Mouse (Mus musculus): ENCODE measurements around the gene Oprd1. TPM values are rescaled to one million over a fixed set of nuclear protein-coding genes. Genes with fewer than 3 reads are reported as not detected.
A peak's percentile ranks its signal among the peaks of the same experiment; 100 is the strongest.

The Oprd1 gene
- polyA plus RNA-seq, 1 experiment from 2014 or later, result 0.05 TPM

- ATAC-seq (ENCODE audit: low read depth), result peak; percentile 66
- peak; percentile 92 for DNase-seq
- Histone ChIP-seq H3K27ac (peak overlapping the region; percentile 100), H3K9me3 (replicated peaks) (no peaks in the 10 kb centered on the region), H3K36me3 (peaks cover 8% of the 10 kb centered on the region), H3K9ac (peak overlapping the region; percentile 92), H3K27me3 (no peaks in the 10 kb centered on the region), H3K4me2 (peak overlapping the region; percentile 98), H3K4me1 (replicated peaks) (peaks cover 62% of the 10 kb centered on the region), H3K4me3 (replicated peaks) (peak overlapping the region; percentile 99)
- 7% methylated on average over 7 of the region's 7 CpGs for WGBS (ENCODE audit: insufficient replicate concordance)
These were observed 66.8 kb downstream of the Oprd1 start for GRCm38 (mm10) chr4:132077445-132077844.

GRCm38 (mm10) chr4:132076480-132077405 is 67.5 kb downstream of the Oprd1 start:
- H3K4me1 ChIP-seq (replicated peaks), result peaks cover 69% of the 10 kb centered on the region

GRCm38 (mm10) chr4:132075796-132076195 is 68.5 kb downstream of the Oprd1 start:
- peaks cover 78% of the 10 kb centered on the region for H3K4me1 ChIP-seq (replicated peaks)
- H3K9me3 ChIP-seq (replicated peaks), result no peaks in the 10 kb centered on the region
- peaks cover 25% of the 10 kb centered on the region for H3K36me3 ChIP-seq
- peak overlapping the region; percentile 98 for H3K4me2 ChIP-seq
- H3K27me3 ChIP-seq, result no peaks in the 10 kb centered on the region
- DNase-seq, result no peak
- peak overlapping the region; percentile 99 for H3K4me3 ChIP-seq (replicated peaks)
- H3K9ac ChIP-seq, result peak overlapping the region; percentile 92
- no peak for ATAC-seq (ENCODE audit: low read depth)
- peak overlapping the region; percentile 100 for H3K27ac ChIP-seq
- 22% methylated on average over 1 of the region's 1 CpGs for WGBS (ENCODE audit: insufficient replicate concordance)

More at GRCm38 (mm10) chr4:132076480-132077405, 67.5 kb downstream of the Oprd1 start:
- no peaks in the 10 kb centered on the region for H3K9me3 ChIP-seq (replicated peaks)
- H3K27ac ChIP-seq, result peak overlapping the region; percentile 100
- peak; percentile 60 for ATAC-seq (ENCODE audit: low read depth)
- peak overlapping the region; percentile 92 for H3K9ac ChIP-seq
- peaks cover 15% of the 10 kb centered on the region for H3K36me3 ChIP-seq
- 5% methylated on average over 20 of the region's 20 CpGs for WGBS (ENCODE audit: insufficient replicate concordance)
- H3K27me3 ChIP-seq, result no peaks in the 10 kb centered on the region
- H3K4me3 ChIP-seq (replicated peaks), result peak overlapping the region; percentile 99
- DNase-seq, result peak; percentile 97
- H3K4me2 ChIP-seq, result peak overlapping the region; percentile 98

- no peaks in the 10 kb centered on the region for H3K9me3 ChIP-seq (replicated peaks)
- DNase-seq (peak; percentile 100), ATAC-seq (ENCODE audit: low read depth) (peak; percentile 86)
- H3K4me1 ChIP-seq (replicated peaks), result peaks cover 84% of the 10 kb centered on the region
- H3K36me3 ChIP-seq, result peaks cover 31% of the 10 kb centered on the region
- 1% methylated on average over 47 of the region's 47 CpGs for WGBS (ENCODE audit: insufficient replicate concordance)
- H3K9ac ChIP-seq, result peak within 1 kb of the TSS; percentile 97
- peak within 1 kb of the TSS; percentile 100 for H3K27ac ChIP-seq
- H3K4me3 ChIP-seq (replicated peaks), result peak within 1 kb of the TSS; percentile 99
- peak within 1 kb of the TSS; percentile 98 for H3K4me2 ChIP-seq
- no peaks in the 10 kb centered on the region for H3K27me3 ChIP-seq
These were observed 69.1 kb downstream of the Oprd1 start, which contains the start of gene Epb41 for GRCm38 (mm10) chr4:132074933-132075769. Gene Epb41, minus strand, starts transcription at chr4:132075321.

GRCm38 (mm10) chr4:132074077-132074932 is 70.0 kb downstream of the Oprd1 start, which contains the start of gene Gm10300:
Gene Gm10300, plus strand, starts transcription at chr4:132074697.
- Histone ChIP-seq H3K27ac (peak within 1 kb of the TSS; percentile 100), H3K4me2 (peak within 1 kb of the TSS; percentile 98), H3K4me3 (replicated peaks) (peak within 1 kb of the TSS; percentile 99), H3K4me1 (replicated peaks) (peaks cover 85% of the 10 kb centered on the region), H3K9me3 (replicated peaks) (no peaks in the 10 kb centered on the region), H3K27me3 (no peaks in the 10 kb centered on the region), H3K36me3 (peaks cover 40% of the 10 kb centered on the region), H3K9ac (peak within 1 kb of the TSS; percentile 97)
- peak; percentile 13 for ATAC-seq (ENCODE audit: low read depth)
- DNase-seq, result peak; percentile 63
- WGBS (ENCODE audit: insufficient replicate concordance), result under 1% methylated on average over 42 of the region's 42 CpGs

GRCm38 (mm10) chr4:132072946-132073345 is 71.3 kb downstream of the Oprd1 start:
- peak; percentile 45 for DNase-seq

GRCm38 (mm10) chr4:132072156-132072555 is 72.1 kb downstream of the Oprd1 start:
- H3K27ac ChIP-seq, result peak overlapping the region; percentile 96
- no peaks in the 10 kb centered on the region for H3K9me3 ChIP-seq (replicated peaks)
- 75% methylated on average over 3 of the region's 3 CpGs for WGBS (ENCODE audit: insufficient replicate concordance)
- H3K36me3 ChIP-seq, result peaks cover 61% of the 10 kb centered on the region
- H3K4me2 ChIP-seq, result peak overlapping the region; percentile 98
- peak overlapping the region; percentile 97 for H3K9ac ChIP-seq
- peaks cover 85% of the 10 kb centered on the region for H3K4me1 ChIP-seq (replicated peaks)
- ATAC-seq (ENCODE audit: low read depth) (no peak), DNase-seq (no peak)
- H3K27me3 ChIP-seq, result no peaks in the 10 kb centered on the region
- peak overlapping the region; percentile 99 for H3K4me3 ChIP-seq (replicated peaks)

More at GRCm38 (mm10) chr4:132072946-132073345, 71.3 kb downstream of the Oprd1 start:
- Histone ChIP-seq H3K4me1 (replicated peaks) (peaks cover 85% of the 10 kb centered on the region), H3K36me3 (peaks cover 53% of the 10 kb centered on the region), H3K4me3 (replicated peaks) (peak overlapping the region; percentile 99), H3K9ac (peak overlapping the region; percentile 97), H3K27ac (peak overlapping the region; percentile 96), H3K9me3 (replicated peaks) (no peaks in the 10 kb centered on the region), H3K4me2 (peak overlapping the region; percentile 98), H3K27me3 (no peaks in the 10 kb centered on the region)
- no peak for ATAC-seq (ENCODE audit: low read depth)
- 75% methylated on average over 6 of the region's 6 CpGs for WGBS (ENCODE audit: insufficient replicate concordance)

GRCm38 (mm10) chr4:132071674-132072073 is 72.6 kb downstream of the Oprd1 start:
- Histone ChIP-seq H3K4me1 (replicated peaks) (peaks cover 86% of the 10 kb centered on the region), H3K27me3 (no peaks in the 10 kb centered on the region), H3K4me2 (peak overlapping the region; percentile 98), H3K9me3 (replicated peaks) (no peaks in the 10 kb centered on the region), H3K27ac (peak overlapping the region; percentile 96), H3K9ac (peak overlapping the region; percentile 97), H3K36me3 (peaks cover 66% of the 10 kb centered on the region), H3K4me3 (replicated peaks) (peak overlapping the region; percentile 99)
- ATAC-seq (ENCODE audit: low read depth) (no peak), DNase-seq (no peak)
- 89% methylated on average over 2 of the region's 2 CpGs for WGBS (ENCODE audit: insufficient replicate concordance)

GRCm38 (mm10) chr4:132067938-132068235 is 76.4 kb downstream of the Oprd1 start:
- peaks cover 99% of the 10 kb centered on the region for H3K4me1 ChIP-seq (replicated peaks)
- H3K9me3 ChIP-seq (replicated peaks), result no peaks in the 10 kb centered on the region
- peak overlapping the region; percentile 99 for H3K4me3 ChIP-seq (replicated peaks)
- peak overlapping the region; percentile 80 for H3K27ac ChIP-seq
- DNase-seq (no peak), ATAC-seq (ENCODE audit: low read depth) (no peak)
- peak overlapping the region; percentile 98 for H3K4me2 ChIP-seq
- H3K9ac ChIP-seq, result peak overlapping the region; percentile 97
- H3K27me3 ChIP-seq, result no peaks in the 10 kb centered on the region
- 70% methylated on average over 2 of the region's 2 CpGs for WGBS (ENCODE audit: insufficient replicate concordance)
- peaks cover 98% of the 10 kb centered on the region for H3K36me3 ChIP-seq

GRCm38 (mm10) chr4:132067112-132067937 is 77.0 kb downstream of the Oprd1 start:
- Histone ChIP-seq H3K9ac (peak overlapping the region; percentile 97), H3K27me3 (no peaks in the 10 kb centered on the region), H3K27ac (peak overlapping the region; percentile 80), H3K36me3 (peaks cover 98% of the 10 kb centered on the region), H3K9me3 (replicated peaks) (no peaks in the 10 kb centered on the region), H3K4me1 (replicated peaks) (peaks cover 99% of the 10 kb centered on the region), H3K4me3 (replicated peaks) (peak overlapping the region; percentile 99), H3K4me2 (peak overlapping the region; percentile 98)
- peak; percentile 72 for ATAC-seq (ENCODE audit: low read depth)
- no peak for DNase-seq
- 68% methylated on average over 14 of the region's 14 CpGs for WGBS (ENCODE audit: insufficient replicate concordance)
